Mouse (Mus musculus) forebrain, embryonic 10.5 days (tissue): ENCODE results near the gene Nup62. TPM values are rescaled to one million over a fixed set of nuclear protein-coding genes. Genes with fewer than 3 reads are reported as not detected.
"Not testable (repeated sequence)": the region's sequence is repeated elsewhere in the genome, so short reads cannot be mapped to it uniquely, and the experiment has no call there.

Source experiments
- DNase-seq: peaks from one replicate; pipeline ENCODE4 v3.0.0-alpha.2; 2017; ENCODE audit warnings: low spot score; ENCODE audit errors: extremely low spot score
- H3K27ac ChIP-seq: fragments of 300-500 bp; sonication (generic); 2 replicates; pipeline ENCODE4 v1.5.1; 2016; ENCODE audit warnings: mild to moderate bottlenecking
- H3K27me3 ChIP-seq: fragments of 300-500 bp; sonication (generic); 2 replicates; pipeline ENCODE4 v1.6.1; 2016; ENCODE audit warnings: mild to moderate bottlenecking; ENCODE audit not compliant: poor library complexity, severe bottlenecking
- H3K36me3 ChIP-seq: fragments of 300-500 bp; sonication (generic); replicated peaks from 2 replicates; pipeline ENCODE4 v1.6.1; 2016; ENCODE audit warnings: mild to moderate bottlenecking, moderate library complexity
- H3K4me1 ChIP-seq: fragments of 300-500 bp; sonication (generic); 2 replicates; pipeline ENCODE4 v1.6.1; 2016
- H3K4me3 ChIP-seq: fragments of 300-500 bp; sonication (generic); 2 replicates; pipeline ENCODE4 v1.5.1; 2016; ENCODE audit warnings: mild to moderate bottlenecking, moderate library complexity
- H3K9me3 ChIP-seq: fragments of 300-500 bp; sonication (generic); 2 replicates; pipeline ENCODE4 v1.6.1; 2016; ENCODE audit warnings: mild to moderate bottlenecking, moderate library complexity
- WGBS: fragments of 180-500 bp; shearing (Covaris S2); methylation state at CpG from one replicate; pipeline ENCODE4 v1.1.7; 2016; 5-methylcytosine and 5-hydroxymethylcytosine counted together
- microRNA counts: library from miRNA; unstranded; fragments of <30 nt; microRNA quantifications from one replicate; lab custom pipeline; 2017
- microRNA-seq: library from miRNA; unstranded; fragments of <30 nt; microRNA quantifications from one replicate; pipeline ENCODE4, GENCODE M21; 2017
- polyA plus RNA-seq: library from polyadenylated mRNA; unstranded; fragments of >200 nt; fragmentation: Nextera tagmentation; extraction: Ambion mirVana; gene quantifications from 2 replicates; pipeline ENCODE4 v1.2.1, GENCODE M21; 2016

Gene Nup62
- polyA plus RNA-seq, 1 experiment from 2014 or later, result 168 TPM

- DNase-seq, H3K27me3 ChIP-seq, H3K27ac ChIP-seq: not testable (repeated sequence)
These were observed 55.9 kb downstream of the Nup62 start for GRCm38 (mm10) chr7:44871774-44872173.

GRCm38 (mm10) chr7:44877833-44878232 lies 61.9 kb downstream of the Nup62 start:
- no peak for DNase-seq
- no peaks in the 10 kb centered on the region for H3K27me3 ChIP-seq
- no peaks in the 10 kb centered on the region for H3K9me3 ChIP-seq
- H3K27ac ChIP-seq, result no peak overlapping the region
- H3K4me1 ChIP-seq, result peaks cover 7% of the 10 kb centered on the region
- H3K4me3 ChIP-seq, result no peak overlapping the region
- H3K36me3 ChIP-seq, result peaks cover 77% of the 10 kb centered on the region
- WGBS, result 90% methylated on average over 14 of the region's 14 CpGs

More at GRCm38 (mm10) chr7:44871774-44872173, 55.9 kb downstream of the Nup62 start:
- peaks cover 33% of the 10 kb centered on the region for H3K36me3 ChIP-seq
- not testable (repeated sequence) for H3K4me3 ChIP-seq, H3K9me3 ChIP-seq
- peaks cover 42% of the 10 kb centered on the region for H3K4me1 ChIP-seq
- 88% methylated on average over 2 of the region's 2 CpGs for WGBS

MicroRNAs encoded within 50 kb of the gene (microRNA counts, 519-probe panel; counts per million panel counts)
- 341 counts per million, percentile 65 among the panel's probes with 10 or more counts for microRNA mmu-miR-707 (lab: Ali Mortazavi, UCI)

Small RNA genes lying within 50 kb of the gene (microRNA-seq; reads per million reads assigned to microRNA genes)
- not detected for gene Mir707

Other genes starting within 250 kb of the Nup62 start
- gene Napsa, start 243.7 kb upstream of the Nup62 start, polyA plus RNA-seq, result 0.29 and 0.48 TPM in 2 replicates
- gene Kcnc3, start 225.4 kb upstream of the Nup62 start, polyA plus RNA-seq, result 0.80 and 0.84 TPM in 2 replicates
- gene Myh14, start 145.2 kb upstream of the Nup62 start, polyA plus RNA-seq, result 1.5 and 1.8 TPM in 2 replicates
- gene Izumo2, start 107.3 kb upstream of the Nup62 start, polyA plus RNA-seq, result not detected in 2 replicates
- gene Vrk3, start 67.7 kb upstream of the Nup62 start, polyA plus RNA-seq, result 42.1 and 43.4 TPM in 2 replicates
- 3.5 and 4.3 TPM in 2 replicates for gene Zfp473, start 65.0 kb upstream of the Nup62 start, polyA plus RNA-seq
- 0.85 and 1.7 TPM in 2 replicates for gene Il4i1, start 299 bp downstream of the Nup62 start, polyA plus RNA-seq
- gene Atf5, start 570 bp downstream of the Nup62 start, polyA plus RNA-seq, result 3.3 and 3.6 TPM in 2 replicates
- 84.3 and 84.6 TPM in 2 replicates for gene Akt1s1, start 32.9 kb downstream of the Nup62 start, polyA plus RNA-seq
- 72.8 and 73.6 TPM in 2 replicates for gene Tbc1d17, start 33.0 kb downstream of the Nup62 start, polyA plus RNA-seq
- 37.8 and 39.8 TPM in 2 replicates for gene Pnkp, start 41.1 kb downstream of the Nup62 start, polyA plus RNA-seq
- gene Ptov1, start 53.7 kb downstream of the Nup62 start, polyA plus RNA-seq, result 415 and 438 TPM in 2 replicates
- 175 and 185 TPM in 2 replicates for gene Med25, start 76.6 kb downstream of the Nup62 start, polyA plus RNA-seq
- gene Fuz, start 80.0 kb downstream of the Nup62 start, polyA plus RNA-seq, result 24.8 and 25.0 TPM in 2 replicates
- gene Ap2a1, start 113.4 kb downstream of the Nup62 start, polyA plus RNA-seq, result 69.1 and 69.5 TPM in 2 replicates
- 0.47 TPM in 1 of 2 replicates, not detected in the other for gene Tsks, start 127.1 kb downstream of the Nup62 start, polyA plus RNA-seq
- gene Cpt1c, start 158.8 kb downstream of the Nup62 start, polyA plus RNA-seq, result 19.4 and 20.8 TPM in 2 replicates
- 909 and 984 TPM in 2 replicates for gene Prmt1, start 170.5 kb downstream of the Nup62 start, polyA plus RNA-seq
- 70.5 and 76.0 TPM in 2 replicates for gene Irf3, start 181.6 kb downstream of the Nup62 start, polyA plus RNA-seq
- 80.7 and 83.9 TPM in 2 replicates for gene Bcl2l12, start 182.6 kb downstream of the Nup62 start, polyA plus RNA-seq
- 39.9 and 41.0 TPM in 2 replicates for gene Scaf1, start 200.3 kb downstream of the Nup62 start, polyA plus RNA-seq
- 15.0 and 16.8 TPM in 2 replicates for gene Rras, start 201.9 kb downstream of the Nup62 start, polyA plus RNA-seq
- gene Prr12, start 236.8 kb downstream of the Nup62 start, polyA plus RNA-seq, result 11.9 and 12.7 TPM in 2 replicates
- gene Nosip, start 246.3 kb downstream of the Nup62 start, polyA plus RNA-seq, result 61.2 and 67.6 TPM in 2 replicates
- 16.5 and 17.7 TPM in 2 replicates for gene Prrg2, start 246.6 kb downstream of the Nup62 start, polyA plus RNA-seq